Mouse (Mus musculus): ENCODE measurements around the gene Tenm2. TPM values are rescaled to one million over a fixed set of nuclear protein-coding genes. Genes with fewer than 3 reads are reported as not detected.

The Tenm2 gene
- polyA plus RNA-seq, 1 experiment from 2014 or later, result 0.23 TPM

- H3K9ac ChIP-seq, result no peak overlapping the region
- ATAC-seq, result no peak
- no peaks in the 10 kb centered on the region for H3K9me3 ChIP-seq (replicated peaks)
- 74% methylated on average over 6 of the region's 6 CpGs for WGBS (ENCODE audit: insufficient replicate concordance)
- no peaks in the 10 kb centered on the region for H3K27me3 ChIP-seq (replicated peaks)
- H3K4me3 ChIP-seq, result no peak overlapping the region
- no peaks in the 10 kb centered on the region for H3K36me3 ChIP-seq
- no peak overlapping the region for H3K4me2 ChIP-seq
- no peaks in the 10 kb centered on the region for H3K4me1 ChIP-seq
- no peak overlapping the region for H3K27ac ChIP-seq
These were observed 622.0 kb downstream of the Tenm2 start for GRCm38 (mm10) chr11:36613807-36614206.

GRCm38 (mm10) chr11:36604815-36605382, 630.9 kb downstream of the Tenm2 start:
- Histone ChIP-seq H3K9me3 (replicated peaks) (no peaks in the 10 kb centered on the region), H3K27ac (no peak overlapping the region), H3K4me1 (no peaks in the 10 kb centered on the region), H3K4me2 (no peak overlapping the region), H3K4me3 (no peak overlapping the region), H3K36me3 (no peaks in the 10 kb centered on the region), H3K9ac (no peak overlapping the region), H3K27me3 (replicated peaks) (no peaks in the 10 kb centered on the region)
- ATAC-seq, result no peak
- 35% methylated on average over 8 of the region's 8 CpGs for WGBS (ENCODE audit: insufficient replicate concordance)

- no peaks in the 10 kb centered on the region for H3K36me3 ChIP-seq
- no peak overlapping the region for H3K9ac ChIP-seq
- H3K4me2 ChIP-seq, result no peak overlapping the region
- no peaks in the 10 kb centered on the region for H3K27me3 ChIP-seq (replicated peaks)
- WGBS (ENCODE audit: insufficient replicate concordance), result 47% methylated on average over 3 of the region's 3 CpGs
- ATAC-seq, result no peak
- no peak overlapping the region for H3K27ac ChIP-seq
- H3K4me1 ChIP-seq, result no peaks in the 10 kb centered on the region
- no peaks in the 10 kb centered on the region for H3K9me3 ChIP-seq (replicated peaks)
- H3K4me3 ChIP-seq, result no peak overlapping the region
These were observed 631.5 kb downstream of the Tenm2 start for GRCm38 (mm10) chr11:36604272-36604671.

GRCm38 (mm10) chr11:36592471-36592870, 643.3 kb downstream of the Tenm2 start:
- H3K4me2 ChIP-seq, result no peak overlapping the region
- H3K9me3 ChIP-seq (replicated peaks), result no peaks in the 10 kb centered on the region
- ATAC-seq, result no peak
- H3K4me1 ChIP-seq, result no peaks in the 10 kb centered on the region
- no peak overlapping the region for H3K27ac ChIP-seq
- H3K9ac ChIP-seq, result no peak overlapping the region
- no peaks in the 10 kb centered on the region for H3K36me3 ChIP-seq
- no peaks in the 10 kb centered on the region for H3K27me3 ChIP-seq (replicated peaks)
- WGBS (ENCODE audit: insufficient replicate concordance), result 47% methylated on average over 1 of the region's 1 CpGs
- no peak overlapping the region for H3K4me3 ChIP-seq

GRCm38 (mm10) chr11:36566146-36566545, 669.6 kb downstream of the Tenm2 start:
- no peak overlapping the region for H3K9ac ChIP-seq
- no peak overlapping the region for H3K27ac ChIP-seq
- H3K9me3 ChIP-seq (replicated peaks), result no peaks in the 10 kb centered on the region
- 62% methylated on average over 2 of the region's 2 CpGs for WGBS (ENCODE audit: insufficient replicate concordance)
- no peaks in the 10 kb centered on the region for H3K27me3 ChIP-seq (replicated peaks)
- H3K4me2 ChIP-seq, result no peak overlapping the region
- ATAC-seq, result no peak
- no peak overlapping the region for H3K4me3 ChIP-seq
- H3K36me3 ChIP-seq, result no peaks in the 10 kb centered on the region
- no peaks in the 10 kb centered on the region for H3K4me1 ChIP-seq

- no peak overlapping the region for H3K4me2 ChIP-seq
- H3K4me1 ChIP-seq, result no peaks in the 10 kb centered on the region
- 40% methylated on average over 3 of the region's 3 CpGs for whole genome bisulfite sequencing (ENCODE audit: insufficient replicate concordance)
- no peak overlapping the region for H3K9ac ChIP-seq
- no peaks in the 10 kb centered on the region for H3K9me3 ChIP-seq (replicated peaks)
- H3K27ac ChIP-seq, result no peak overlapping the region
- no peaks in the 10 kb centered on the region for H3K27me3 ChIP-seq (replicated peaks)
- no peaks in the 10 kb centered on the region for H3K36me3 ChIP-seq
- no peak for ATAC-seq
- no peak overlapping the region for H3K4me3 ChIP-seq
These were observed 672.9 kb downstream of the Tenm2 start for GRCm38 (mm10) chr11:36562851-36563250.

GRCm38 (mm10) chr11:36560785-36561548, 674.8 kb downstream of the Tenm2 start:
- no peak for ATAC-seq

GRCm38 (mm10) chr11:36557316-36557715, 678.4 kb downstream of the Tenm2 start:
- H3K36me3 ChIP-seq, result no peaks in the 10 kb centered on the region
- no peak overlapping the region for H3K4me2 ChIP-seq
- H3K4me1 ChIP-seq, result no peaks in the 10 kb centered on the region
- H3K27me3 ChIP-seq (replicated peaks), result no peaks in the 10 kb centered on the region
- no peak overlapping the region for H3K9ac ChIP-seq
- no peak for ATAC-seq
- H3K4me3 ChIP-seq, result no peak overlapping the region
- WGBS (ENCODE audit: insufficient replicate concordance), result 70% methylated on average over 6 of the region's 6 CpGs
- H3K9me3 ChIP-seq (replicated peaks), result no peaks in the 10 kb centered on the region
- no peak overlapping the region for H3K27ac ChIP-seq

More at GRCm38 (mm10) chr11:36560785-36561548, 674.8 kb downstream of the Tenm2 start:
- Histone ChIP-seq H3K36me3 (no peaks in the 10 kb centered on the region), H3K9me3 (replicated peaks) (no peaks in the 10 kb centered on the region), H3K27me3 (replicated peaks) (no peaks in the 10 kb centered on the region), H3K4me2 (no peak overlapping the region), H3K4me3 (no peak overlapping the region), H3K9ac (no peak overlapping the region), H3K4me1 (no peaks in the 10 kb centered on the region), H3K27ac (no peak overlapping the region)
- 65% methylated on average over 7 of the region's 7 CpGs for WGBS (ENCODE audit: insufficient replicate concordance)

GRCm38 (mm10) chr11:36553286-36553685, 682.5 kb downstream of the Tenm2 start:
- ATAC-seq, result no peak
- H3K36me3 ChIP-seq, result no peaks in the 10 kb centered on the region

GRCm38 (mm10) chr11:36550649-36551048, 685.1 kb downstream of the Tenm2 start:
- no peak overlapping the region for H3K4me3 ChIP-seq
- 71% methylated on average over 4 of the region's 4 CpGs for WGBS (ENCODE audit: insufficient replicate concordance)
- no peaks in the 10 kb centered on the region for H3K27me3 ChIP-seq (replicated peaks)
- H3K9ac ChIP-seq, result no peak overlapping the region
- H3K27ac ChIP-seq, result no peak overlapping the region
- no peak for ATAC-seq
- 0 out of 2 replicates have a peak, but pooled peaks cover 3% of the 10 kb centered on the region for H3K9me3 ChIP-seq (replicated peaks)
- no peaks in the 10 kb centered on the region for H3K4me1 ChIP-seq
- no peak overlapping the region for H3K4me2 ChIP-seq
- H3K36me3 ChIP-seq, result no peaks in the 10 kb centered on the region

More at GRCm38 (mm10) chr11:36553286-36553685, 682.5 kb downstream of the Tenm2 start:
- no peak overlapping the region for H3K9ac ChIP-seq
- no peaks in the 10 kb centered on the region for H3K4me1 ChIP-seq
- H3K4me3 ChIP-seq, result no peak overlapping the region
- H3K4me2 ChIP-seq, result no peak overlapping the region
- WGBS (ENCODE audit: insufficient replicate concordance), result 65% methylated on average over 5 of the region's 5 CpGs
- H3K27ac ChIP-seq, result no peak overlapping the region
- 0 out of 2 replicates have a peak, but pooled peaks cover 3% of the 10 kb centered on the region for H3K9me3 ChIP-seq (replicated peaks)
- H3K27me3 ChIP-seq (replicated peaks), result no peaks in the 10 kb centered on the region

- no peaks in the 10 kb centered on the region for H3K4me1 ChIP-seq
- no peak overlapping the region for H3K4me3 ChIP-seq
- H3K27me3 ChIP-seq (replicated peaks), result no peaks in the 10 kb centered on the region
- ATAC-seq, result no peak
- no peaks in the 10 kb centered on the region for H3K36me3 ChIP-seq
- H3K9me3 ChIP-seq (replicated peaks), result 0 out of 2 replicates have a peak, but pooled peaks cover 3% of the 10 kb centered on the region
- no peak overlapping the region for H3K9ac ChIP-seq
- no peak overlapping the region for H3K27ac ChIP-seq
- WGBS (ENCODE audit: insufficient replicate concordance), result 60% methylated on average over 11 of the region's 11 CpGs
- no peak overlapping the region for H3K4me2 ChIP-seq
These were observed 686.2 kb downstream of the Tenm2 start for GRCm38 (mm10) chr11:36549398-36550139.

- no peaks in the 10 kb centered on the region for H3K36me3 ChIP-seq
- H3K4me1 ChIP-seq, result no peaks in the 10 kb centered on the region
- H3K4me2 ChIP-seq, result no peak overlapping the region
- 0 out of 2 replicates have a peak, but pooled peaks cover 3% of the 10 kb centered on the region for H3K9me3 ChIP-seq (replicated peaks)
- WGBS (ENCODE audit: insufficient replicate concordance), result 63% methylated on average over 4 of the region's 4 CpGs
- no peak overlapping the region for H3K4me3 ChIP-seq
- H3K27ac ChIP-seq, result no peak overlapping the region
- no peak for ATAC-seq
- H3K9ac ChIP-seq, result no peak overlapping the region
- no peaks in the 10 kb centered on the region for H3K27me3 ChIP-seq (replicated peaks)
These were observed 687.6 kb downstream of the Tenm2 start for GRCm38 (mm10) chr11:36548139-36548538.

Data from liver, embryonic 12.5 days (tissue).